Mouse (Mus musculus) midbrain, embryonic 10.5 days (tissue): Measurements from ENCODE around the gene Mrpl21. TPM values are rescaled to one million over a fixed set of nuclear protein-coding genes. Genes with fewer than 3 reads are reported as not detected.

Source experiments
- DNase-seq: peaks from one replicate; pipeline ENCODE4 v3.0.0-alpha.2; 2017; ENCODE audit warnings: low spot score
- H3K27ac ChIP-seq: fragments of 300-500 bp; sonication (generic); replicated peaks from 2 replicates; pipeline ENCODE4 v1.5.1; 2016; ENCODE audit warnings: mild to moderate bottlenecking
- H3K27me3 ChIP-seq: fragments of 300-500 bp; sonication (generic); 2 replicates; pipeline ENCODE4 v1.6.1; 2016; ENCODE audit warnings: low read depth, mild to moderate bottlenecking; ENCODE audit not compliant: poor library complexity, severe bottlenecking
- H3K36me3 ChIP-seq: fragments of 300-500 bp; sonication (generic); 2 replicates; pipeline ENCODE4 v1.6.1; 2016; ENCODE audit warnings: mild to moderate bottlenecking, moderate library complexity
- H3K4me1 ChIP-seq: fragments of 300-500 bp; sonication (generic); 2 replicates; pipeline ENCODE4 v1.6.1; 2016
- H3K4me3 ChIP-seq: fragments of 300-500 bp; sonication (generic); 2 replicates; pipeline ENCODE4 v1.5.1; 2016; ENCODE audit warnings: mild to moderate bottlenecking, moderate library complexity
- H3K9me3 ChIP-seq: fragments of 300-500 bp; sonication (generic); replicated peaks from 2 replicates; pipeline ENCODE4 v1.6.1; 2016; ENCODE audit warnings: mild to moderate bottlenecking
- WGBS: fragments of 180-500 bp; shearing (Covaris S2); methylation state at CpG from one replicate; pipeline ENCODE4 v1.1.7; 2016; 5-methylcytosine and 5-hydroxymethylcytosine counted together
- polyA plus RNA-seq: library from polyadenylated mRNA; unstranded; fragments of >200 nt; fragmentation: Nextera tagmentation; extraction: Ambion mirVana; gene quantifications from 2 replicates; pipeline ENCODE4 v1.2.1, GENCODE M21; 2016

Mrpl21 gene
- polyA plus RNA-seq, 1 experiment from 2014 or later = 139 TPM

- Histone ChIP-seq H3K36me3 (no peaks in the 10 kb centered on the region), H3K4me3 (no peak overlapping the region), H3K27me3 (peaks cover 52% of the 10 kb centered on the region), H3K9me3 (peaks cover 3% of the 10 kb centered on the region; the same call in 1 of the 2 replicates), H3K27ac (no peak overlapping the region), H3K4me1 (peaks cover 27% of the 10 kb centered on the region)
- DNase-seq = no peak
- 88% methylated on average over 2 of the region's 2 CpGs for WGBS
Observed at GRCm38 (mm10) chr19:3319341-3319740, 36.6 kb downstream of the Mrpl21 start.

GRCm38 (mm10) chr19:3320086-3320485, 37.4 kb downstream of the Mrpl21 start:
- Histone ChIP-seq H3K4me3 (no peak overlapping the region), H3K36me3 (no peaks in the 10 kb centered on the region), H3K27me3 (peaks cover 58% of the 10 kb centered on the region), H3K9me3 (peaks cover 3% of the 10 kb centered on the region; the same call in 1 of the 2 replicates), H3K4me1 (peaks cover 35% of the 10 kb centered on the region), H3K27ac (no peak overlapping the region)
- WGBS = 81% methylated on average over 7 of the region's 7 CpGs
- DNase-seq = no peak

- DNase-seq = no peak
- Histone ChIP-seq H3K4me1 (peaks cover 40% of the 10 kb centered on the region), H3K4me3 (no peak overlapping the region), H3K9me3 (peaks cover 3% of the 10 kb centered on the region; the same call in 1 of the 2 replicates), H3K27ac (no peak overlapping the region), H3K36me3 (no peaks in the 10 kb centered on the region), H3K27me3 (peaks cover 58% of the 10 kb centered on the region)
- 80% methylated on average over 3 of the region's 3 CpGs for WGBS
Observed at GRCm38 (mm10) chr19:3320801-3321200, 38.1 kb downstream of the Mrpl21 start.

GRCm38 (mm10) chr19:3321617-3322016, 38.9 kb downstream of the Mrpl21 start:
- Histone ChIP-seq H3K4me1 (peaks cover 48% of the 10 kb centered on the region), H3K27ac (no peak overlapping the region), H3K27me3 (peaks cover 65% of the 10 kb centered on the region), H3K36me3 (no peaks in the 10 kb centered on the region), H3K4me3 (peak overlapping the region; percentile 59; the same call in 1 of the 2 replicates), H3K9me3 (peaks cover 3% of the 10 kb centered on the region; the same call in 1 of the 2 replicates)
- WGBS = 10% methylated on average over 11 of the region's 11 CpGs
- DNase-seq = peak; percentile 25

GRCm38 (mm10) chr19:3322261-3322969, 39.7 kb downstream of the Mrpl21 start, which contains the start of gene Cpt1a:
Gene Cpt1a (plus strand): TSS chr19:3322334.
- WGBS = 5% methylated on average over 26 of the region's 26 CpGs
- Histone ChIP-seq H3K36me3 (no peaks in the 10 kb centered on the region), H3K27ac (peak within 1 kb of the TSS; percentile 68; the same call in 1 of the 2 replicates), H3K4me1 (peaks cover 50% of the 10 kb centered on the region), H3K4me3 (peak within 1 kb of the TSS; percentile 59), H3K9me3 (peaks cover 3% of the 10 kb centered on the region; the same call in 1 of the 2 replicates), H3K27me3 (peaks cover 71% of the 10 kb centered on the region)
- peak; percentile 48 for DNase-seq

GRCm38 (mm10) chr19:3323201-3323621, 40.5 kb downstream of the Mrpl21 start:
- Histone ChIP-seq H3K4me3 (peak overlapping the region; percentile 59), H3K27ac (peak overlapping the region; percentile 68; the same call in 1 of the 2 replicates), H3K27me3 (peaks cover 74% of the 10 kb centered on the region), H3K9me3 (peaks cover 3% of the 10 kb centered on the region; the same call in 1 of the 2 replicates), H3K4me1 (peaks cover 50% of the 10 kb centered on the region), H3K36me3 (no peaks in the 10 kb centered on the region)
- under 1% methylated on average over 47 of the region's 47 CpGs for WGBS
- DNase-seq = peak; percentile 81

- Histone ChIP-seq H3K9me3 (peaks cover 3% of the 10 kb centered on the region; the same call in 1 of the 2 replicates), H3K36me3 (no peaks in the 10 kb centered on the region), H3K27me3 (peaks cover 80% of the 10 kb centered on the region), H3K27ac (0 out of 2 replicates have a peak overlapping the region, but pooled peaks have one; percentile 68), H3K4me1 (peaks cover 50% of the 10 kb centered on the region), H3K4me3 (peak overlapping the region; percentile 59)
- peak; percentile 53 for DNase-seq
- 1% methylated on average over 34 of the region's 34 CpGs for WGBS
Observed at GRCm38 (mm10) chr19:3323753-3324270, 41.1 kb downstream of the Mrpl21 start.

- Histone ChIP-seq H3K4me3 (peak overlapping the region; percentile 59), H3K27me3 (peaks cover 80% of the 10 kb centered on the region), H3K36me3 (no peaks in the 10 kb centered on the region), H3K4me1 (peaks cover 50% of the 10 kb centered on the region), H3K9me3 (peaks cover 3% of the 10 kb centered on the region; the same call in 1 of the 2 replicates), H3K27ac (peak overlapping the region; percentile 83; the same call in 1 of the 2 replicates)
- peak; percentile 52 for DNase-seq
- WGBS = 4% methylated on average over 17 of the region's 17 CpGs
Observed at GRCm38 (mm10) chr19:3324271-3324811, 41.6 kb downstream of the Mrpl21 start.

GRCm38 (mm10) chr19:3324931-3325711, 42.4 kb downstream of the Mrpl21 start:
- peak overlapping the region; percentile 83 for H3K27ac ChIP-seq
- peak overlapping the region; percentile 59 for H3K4me3 ChIP-seq
- DNase-seq = peak; percentile 90
- peaks cover 3% of the 10 kb centered on the region; the same call in 1 of the 2 replicates for H3K9me3 ChIP-seq
- H3K27me3 ChIP-seq = peaks cover 72% of the 10 kb centered on the region
- peaks cover 50% of the 10 kb centered on the region for H3K4me1 ChIP-seq
- H3K36me3 ChIP-seq = no peaks in the 10 kb centered on the region
- under 1% methylated on average over 59 of the region's 59 CpGs for WGBS

GRCm38 (mm10) chr19:3325771-3326478, 43.2 kb downstream of the Mrpl21 start:
- 35% methylated on average over 15 of the region's 15 CpGs for WGBS
- H3K36me3 ChIP-seq = no peaks in the 10 kb centered on the region
- H3K27ac ChIP-seq = peak overlapping the region; percentile 83
- H3K9me3 ChIP-seq = peaks cover 3% of the 10 kb centered on the region; the same call in 1 of the 2 replicates
- H3K27me3 ChIP-seq = peaks cover 64% of the 10 kb centered on the region
- peaks cover 50% of the 10 kb centered on the region for H3K4me1 ChIP-seq
- peak overlapping the region; percentile 59 for H3K4me3 ChIP-seq
- DNase-seq = peak; percentile 33

GRCm38 (mm10) chr19:3326479-3327047, 43.9 kb downstream of the Mrpl21 start:
- no peak for DNase-seq
- Histone ChIP-seq H3K27me3 (peaks cover 58% of the 10 kb centered on the region), H3K4me1 (peaks cover 49% of the 10 kb centered on the region), H3K36me3 (no peaks in the 10 kb centered on the region), H3K4me3 (no peak overlapping the region), H3K27ac (peak overlapping the region; percentile 83; the same call in 1 of the 2 replicates), H3K9me3 (0 out of 2 replicates have a peak, but pooled peaks cover 3% of the 10 kb centered on the region)
- WGBS = 87% methylated on average over 12 of the region's 12 CpGs
